Comparison of ENCODE assay signal across 25 mouse cellular contexts in the genomic region with DNA sequence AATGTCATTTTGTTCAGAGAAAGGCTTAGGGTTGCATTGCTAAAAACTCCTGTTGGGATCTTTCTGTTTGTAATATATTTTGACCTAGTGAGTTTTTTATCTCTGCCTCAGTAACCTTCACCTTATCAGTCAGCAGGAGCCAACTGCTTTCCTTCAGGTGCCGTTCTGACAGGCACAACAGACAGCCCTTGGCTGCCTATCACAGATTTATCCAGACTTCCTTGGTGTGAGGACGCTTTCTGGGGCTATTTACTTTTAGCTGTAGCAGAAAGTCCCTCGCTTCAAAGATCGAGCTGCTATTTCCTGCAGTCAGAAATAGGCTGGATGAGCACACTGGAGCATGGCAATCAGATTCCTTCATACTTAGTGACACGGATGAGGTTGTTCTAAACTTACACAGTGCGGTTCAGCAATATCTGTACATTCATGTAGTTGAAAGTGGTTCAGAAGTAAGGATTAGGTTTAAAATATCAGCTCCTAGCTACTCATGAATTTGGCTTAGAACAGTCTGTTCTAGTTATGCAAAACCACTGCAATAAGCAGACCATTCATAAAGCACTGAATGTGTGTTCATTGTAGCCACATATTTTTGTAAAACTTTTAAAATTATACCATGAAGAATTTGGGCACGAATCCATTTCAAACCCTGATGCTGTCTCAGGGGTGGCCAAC.
DNase-seq lines count a peak whose midpoint lies in the region; ATAC-seq and TF ChIP-seq lines count a peak whose summit lies in the region.
"Had no signal": no experiment of that assay in that cellular context is flagged by ENCODE, and none has a peak within 500 bp of the region (broad histone marks: within the 10 kb centered on the region; RNA-seq: fewer than 3 reads in every experiment).

No protein-coding gene starts in this region.

- H3K9me3 ChIP-seq in embryonic facial prominence, embryonic 13.5 days = no peaks in the 10 kb centered on the region
- no peaks in the 10 kb centered on the region for H3K9me3 ChIP-seq in embryonic facial prominence, embryonic 10.5 days
- H3K9me3 ChIP-seq in heart, embryonic 15.5 days (replicated peaks) = no peaks in the 10 kb centered on the region
- H3K9me3 ChIP-seq in limb, embryonic 14.5 days (ENCODE audit: control insufficient read depth, low read length) = no peaks in the 10 kb centered on the region
- H3K9me3 ChIP-seq: embryonic facial prominence, embryonic 12.5 days; liver, embryonic 12.5 days; megakaryocyte, embryonic 14.5 days; neural tube, embryonic 12.5 days had no signal

- DNase-seq in embryonic facial prominence, embryonic 10.5 days (ENCODE audit: low spot score) = no peak
- DNase-seq in heart, adult 18-20 months = no peak
- DNase-seq in brain, adult 2 months (ENCODE audit: low read depth, low spot score) = peak; percentile 31
- DNase-seq in limb, embryonic 14.5 days (ENCODE audit: low spot score) = peak; percentile 47
- no peak for DNase-seq in cerebellum, postnatal 25 days
- DNase-seq in thymus, postnatal 0 days (ENCODE audit: low spot score) = no peak
- DNase-seq: adrenal gland, postnatal 14 days; cerebellum, adult 11 months; cerebellum, adult 9-11 months; gastrocnemius, postnatal 10 days; heart, postnatal 4 days; kidney, adult 18-20 months; lung, adult 2 months; right cerebral cortex, postnatal 14 days; thymus, postnatal 14 days had no signal

- no peak overlapping the region for H3K9ac ChIP-seq in embryonic facial prominence, embryonic 13.5 days
- no peak overlapping the region for H3K9ac ChIP-seq in heart, embryonic 15.5 days
- H3K9ac ChIP-seq in limb, embryonic 14.5 days (ENCODE audit: low read depth, low read length, severe bottlenecking) = no peak overlapping the region
- H3K9ac ChIP-seq: embryonic facial prominence, embryonic 12.5 days; hindbrain, embryonic 14.5 days; liver, embryonic 12.5 days; neural tube, embryonic 12.5 days had no signal

- H3K36me3 ChIP-seq in embryonic facial prominence, embryonic 13.5 days = no peaks in the 10 kb centered on the region
- H3K36me3 ChIP-seq in embryonic facial prominence, embryonic 10.5 days (replicated peaks) = no peaks in the 10 kb centered on the region
- H3K36me3 ChIP-seq in heart, embryonic 15.5 days = no peaks in the 10 kb centered on the region
- no peaks in the 10 kb centered on the region for H3K36me3 ChIP-seq in limb, embryonic 14.5 days (ENCODE audit: control insufficient read depth, insufficient read depth, low read length)
- H3K36me3 ChIP-seq: embryonic facial prominence, embryonic 12.5 days; liver, embryonic 12.5 days; neural tube, embryonic 12.5 days had no signal

- no peaks in the 10 kb centered on the region for H3K27me3 ChIP-seq in embryonic facial prominence, embryonic 13.5 days
- H3K27me3 ChIP-seq in embryonic facial prominence, embryonic 10.5 days (replicated peaks; ENCODE audit: low read depth, poor library complexity, severe bottlenecking) = no peaks in the 10 kb centered on the region
- H3K27me3 ChIP-seq in heart, embryonic 15.5 days = no peaks in the 10 kb centered on the region
- no peaks in the 10 kb centered on the region for H3K27me3 ChIP-seq in limb, embryonic 14.5 days (ENCODE audit: control insufficient read depth, insufficient read depth, low read length)
- H3K27me3 ChIP-seq: embryonic facial prominence, embryonic 12.5 days; liver, embryonic 12.5 days; megakaryocyte, embryonic 14.5 days; neural tube, embryonic 12.5 days had no signal

- H3K4me3 ChIP-seq in embryonic facial prominence, embryonic 13.5 days = no peak overlapping the region
- no peak overlapping the region for H3K4me3 ChIP-seq in embryonic facial prominence, embryonic 10.5 days
- no peak overlapping the region for H3K4me3 ChIP-seq in heart, embryonic 15.5 days
- no peak overlapping the region for H3K4me3 ChIP-seq in limb, embryonic 14.5 days (replicated peaks; ENCODE audit: low read length)
- H3K4me3 ChIP-seq: embryonic facial prominence, embryonic 12.5 days; left cerebral cortex, adult 2 months; liver, embryonic 12.5 days; megakaryocyte, embryonic 14.5 days; neural tube, embryonic 12.5 days had no signal

- peak overlapping the region; percentile 57; the same call in 1 of the 2 replicates for H3K27ac ChIP-seq in embryonic facial prominence, embryonic 13.5 days
- H3K27ac ChIP-seq in embryonic facial prominence, embryonic 10.5 days (replicated peaks) = no peak overlapping the region
- H3K27ac ChIP-seq in heart, embryonic 15.5 days = no peak overlapping the region
- peak overlapping the region; percentile 64 for H3K27ac ChIP-seq in limb, embryonic 14.5 days (replicated peaks; ENCODE audit: low read depth, low read length)
- H3K27ac ChIP-seq: embryonic facial prominence, embryonic 12.5 days; hindbrain, embryonic 14.5 days; left cerebral cortex, adult 2 months; liver, embryonic 12.5 days; neural tube, embryonic 12.5 days had no signal

- TF ChIP-seq POLR2A in limb, embryonic 14.5 days (IDR thresholded peaks at IDR 0.05; ENCODE audit: borderline replicate concordance, extremely low read depth, insufficient read depth, insufficient read length) = no peak

- 0 out of 2 replicates have a peak, but pooled peaks cover 3% of the 10 kb centered on the region for H3K4me1 ChIP-seq in embryonic facial prominence, embryonic 13.5 days
- H3K4me1 ChIP-seq in embryonic facial prominence, embryonic 10.5 days = no peaks in the 10 kb centered on the region
- H3K4me1 ChIP-seq in heart, embryonic 15.5 days (replicated peaks) = 0 out of 2 replicates have a peak, but pooled peaks cover 4% of the 10 kb centered on the region
- peaks cover 14% of the 10 kb centered on the region; the same call in 1 of the 2 replicates for H3K4me1 ChIP-seq in limb, embryonic 14.5 days (ENCODE audit: control insufficient read depth, insufficient read depth, low read length)
- H3K4me1 ChIP-seq: embryonic facial prominence, embryonic 12.5 days; liver, embryonic 12.5 days; megakaryocyte, embryonic 14.5 days; neural tube, embryonic 12.5 days had no signal

- ATAC-seq in embryonic facial prominence, embryonic 13.5 days (ENCODE audit: insufficient number of reproducible peaks, insufficient read depth, low FRiP score, low TSS enrichment, low read depth) = no peak
- no peak for ATAC-seq in heart, embryonic 15.5 days (replicated peaks; ENCODE audit: insufficient number of reproducible peaks, insufficient read depth, low FRiP score, low read depth)
- no peak; the same call in 1 of the 2 replicates for ATAC-seq in limb, embryonic 14.5 days (ENCODE audit: low FRiP score, low read depth)
- ATAC-seq: forebrain, embryonic 14.5 days; inflammation-experienced regulatory T-cells, adult 6 months; liver, embryonic 12.5 days had no signal

- 0 out of 2 replicates have a peak overlapping the region, but pooled peaks have one; percentile 14 for H3K4me2 ChIP-seq in embryonic facial prominence, embryonic 13.5 days
- peak overlapping the region; percentile 9; the same call in 1 of the 2 replicates for H3K4me2 ChIP-seq in heart, embryonic 15.5 days
- no peak overlapping the region for H3K4me2 ChIP-seq in limb, embryonic 14.5 days (replicated peaks; ENCODE audit: low read depth, low read length, severe bottlenecking)
- H3K4me2 ChIP-seq: embryonic facial prominence, embryonic 12.5 days; hindbrain, embryonic 14.5 days; liver, embryonic 12.5 days; neural tube, embryonic 12.5 days had no signal

- 49% methylated on average over 7 of the region's 7 CpGs for WGBS in embryonic facial prominence, embryonic 13.5 days
- 67% methylated on average over 7 of the region's 7 CpGs for WGBS in embryonic facial prominence, embryonic 10.5 days
- WGBS in heart, embryonic 15.5 days = 22% methylated on average over 7 of the region's 7 CpGs
- WGBS in limb, embryonic 14.5 days = 43% methylated on average over 7 of the region's 7 CpGs

Comparison
In these comparisons a context has a peak if more than half of its experiments do, and no peak if none do; other contexts are left out.
1. H3K27ac ChIP-seq: peak in embryonic facial prominence, embryonic 13.5 days (single experiment) and limb, embryonic 14.5 days (single experiment); none in embryonic facial prominence, embryonic 10.5 days (single experiment) and heart, embryonic 15.5 days (single experiment).
2. DNase-seq: peak in brain, adult 2 months (single experiment) and limb, embryonic 14.5 days (single experiment); none in embryonic facial prominence, embryonic 10.5 days (single experiment), heart, adult 18-20 months (0 of 2), cerebellum, postnatal 25 days (0 of 2) and thymus, postnatal 0 days (single experiment).